ENCODE assay signal across 16 mouse cellular contexts in genomic region chrX:58028082-58028481, GRCm38 (mm10). TPM values are rescaled to one million over a fixed set of nuclear protein-coding genes. Genes with fewer than 3 reads are reported as not detected.
DNase-seq lines count a peak whose midpoint lies in the region; ATAC-seq and TF ChIP-seq lines count a peak whose summit lies in the region.
"Had no signal": no experiment of that assay in that cellular context is flagged by ENCODE, and none has a peak within 500 bp of the region (broad histone marks: within the 10 kb centered on the region; RNA-seq: fewer than 3 reads in every experiment).

No protein-coding gene starts in this region.

- no peaks in the 10 kb centered on the region for H3K4me1 ChIP-seq in forebrain, embryonic 12.5 days
- peaks cover 14% of the 10 kb centered on the region for H3K4me1 ChIP-seq in limb, embryonic 10.5 days
- H3K4me1 ChIP-seq in cerebellum, adult 2 months (ENCODE audit: control insufficient read depth, insufficient read depth, low read length), result no peaks in the 10 kb centered on the region

- peak overlapping the region; percentile 60 for H3K4me2 ChIP-seq in forebrain, embryonic 12.5 days

- peak overlapping the region; percentile 25; the same call in 1 of the 2 replicates for H3K9ac ChIP-seq in forebrain, embryonic 12.5 days

- no peaks in the 10 kb centered on the region for H3K36me3 ChIP-seq in forebrain, embryonic 12.5 days (replicated peaks)
- no peaks in the 10 kb centered on the region for H3K36me3 ChIP-seq in limb, embryonic 10.5 days

- no peak for ATAC-seq in forebrain, embryonic 12.5 days (ENCODE audit: low FRiP score)
- ATAC-seq: intestine, embryonic 16.5 days had no signal

- 0 out of 2 replicates have a peak overlapping the region, but pooled peaks have one; percentile 53 for H3K27ac ChIP-seq in forebrain, embryonic 12.5 days
- peak overlapping the region; percentile 61 for H3K27ac ChIP-seq in limb, embryonic 10.5 days
- H3K27ac ChIP-seq in cerebellum, adult 2 months (ENCODE audit: insufficient read depth, low read length), result no peak overlapping the region
- H3K27ac ChIP-seq: stomach, postnatal 0 days had no signal

- DNase-seq in R1 (ENCODE audit: low read depth, low spot score), result peak; percentile 54
- DNase-seq in limb, embryonic 10.5 days (ENCODE audit: low spot score), result peak; percentile 40
- peak; percentile 43 for DNase-seq in neural tube, embryonic 10.5 days (ENCODE audit: extremely low spot score, low spot score)
- DNase-seq in thymus, postnatal 36 days, result no peak
- DNase-seq in lung, postnatal 25 days (ENCODE audit: low spot score), result no peak
- DNase-seq in cerebellum, adult 8-10 months, result no peak
- no peak for DNase-seq in cerebellum, adult 2 months
- DNase-seq: cerebellum, adult 9-11 months; gastrocnemius, postnatal 14 days; kidney, postnatal 4 days had no signal

- no peak for TF ChIP-seq POLR2A in cerebellum, adult 2 months (IDR thresholded peaks at IDR 0.05; ENCODE audit: borderline replicate concordance, insufficient read depth, low read length)

- no peaks in the 10 kb centered on the region for H3K9me3 ChIP-seq in forebrain, embryonic 12.5 days
- H3K9me3 ChIP-seq in limb, embryonic 10.5 days (replicated peaks), result no peaks in the 10 kb centered on the region

- peaks cover 23% of the 10 kb centered on the region for H3K27me3 ChIP-seq in forebrain, embryonic 12.5 days
- peaks cover 87% of the 10 kb centered on the region for H3K27me3 ChIP-seq in limb, embryonic 10.5 days (ENCODE audit: low read depth, poor library complexity, severe bottlenecking)
- no peaks in the 10 kb centered on the region; the same call in 1 of the 2 replicates for H3K27me3 ChIP-seq in cerebellum, adult 2 months (ENCODE audit: control insufficient read depth, insufficient read depth, low read length)

- H3K4me3 ChIP-seq in forebrain, embryonic 12.5 days (replicated peaks), result no peak overlapping the region
- peak overlapping the region; percentile 26 for H3K4me3 ChIP-seq in limb, embryonic 10.5 days
- no peak overlapping the region for H3K4me3 ChIP-seq in cerebellum, adult 2 months (replicated peaks; ENCODE audit: insufficient read depth, low read depth, low read length)
- H3K4me3 ChIP-seq: megakaryocyte, embryonic 14.5 days had no signal

- TF ChIP-seq CTCF in cerebellum, adult 2 months (IDR thresholded peaks at IDR 0.05; ENCODE audit: borderline replicate concordance, insufficient read depth, low read depth, low read length), result no peak

- 7% methylated on average over 16 of the region's 16 CpGs for WGBS in forebrain, embryonic 12.5 days
- WGBS in limb, embryonic 10.5 days, result 6% methylated on average over 16 of the region's 16 CpGs
- 31% methylated on average over 16 of the region's 16 CpGs for WGBS in cerebellum, adult 2 months

RNA-seq across cellular contexts. Expression of gene Zic3, which starts 5.6 kb away (rescaled TPM):
- 27.5 and 33.0 TPM in 2 replicates for polyA plus RNA-seq in forebrain, embryonic 12.5 days (2016; fragmentation: Nextera tagmentation; extraction: Ambion mirVana)
- 6.7 and 11.4 TPM in 2 replicates for polyA plus RNA-seq in limb, embryonic 10.5 days (2016; fragmentation: Nextera tagmentation; extraction: Ambion mirVana)
- polyA plus RNA-seq in cerebellum, adult 2 months (2012; rRNA removed), result 7.4 and 7.7 TPM in 2 replicates
- polyA plus RNA-seq: heart, embryonic 14.5 days; intestine, embryonic 16.5 days; liver, embryonic 16.5 days; stomach, postnatal 0 days had no signal

Comparison
In these comparisons a context has a peak if more than half of its experiments do, and no peak if none do; other contexts are left out.
1. DNase-seq: peak in R1 (single experiment), limb, embryonic 10.5 days (single experiment) and neural tube, embryonic 10.5 days (single experiment); none in thymus, postnatal 36 days (0 of 2), lung, postnatal 25 days (single experiment), cerebellum, adult 8-10 months (single experiment) and cerebellum, adult 2 months (0 of 2).